9 mouse cellular contexts compared by ENCODE assay signal in the genomic region with DNA sequence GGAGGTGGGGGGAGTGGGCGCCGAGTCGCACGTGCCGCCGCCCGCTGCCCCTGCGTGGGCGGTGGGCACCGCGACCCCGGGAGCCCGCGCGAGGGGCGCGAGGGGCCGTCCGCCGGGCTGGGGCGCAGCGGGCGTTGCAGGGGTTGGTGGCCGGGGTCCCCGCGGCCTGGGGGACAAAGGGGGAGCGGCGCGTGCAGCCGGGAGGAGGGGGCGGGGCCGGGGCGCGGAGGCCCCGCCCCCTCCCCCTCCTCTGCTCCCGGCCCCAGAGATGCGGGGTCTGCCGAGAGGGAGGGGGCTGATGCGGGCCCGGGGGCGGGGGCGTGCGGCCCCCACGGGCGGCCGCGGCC. TPM values are rescaled to one million over a fixed set of nuclear protein-coding genes. Genes with fewer than 3 reads are reported as not detected.
DNase-seq lines count a peak whose midpoint lies in the region; ATAC-seq lines count a peak whose summit lies in the region.
"Had no signal": no experiment of that assay in that cellular context is flagged by ENCODE, and none has a peak within 500 bp of the region (broad histone marks: within the 10 kb centered on the region; RNA-seq: fewer than 3 reads in every experiment).

No protein-coding gene starts in this region.

- no peaks in the 10 kb centered on the region for H3K27me3 ChIP-seq in intestine, embryonic 14.5 days (replicated peaks; ENCODE audit: control insufficient read depth, insufficient read depth, low read length)
- H3K27me3 ChIP-seq in midbrain, embryonic 14.5 days (ENCODE audit: control insufficient read depth, insufficient read depth, low read length), result no peaks in the 10 kb centered on the region

- peak overlapping the region; percentile 83 for H3K4me2 ChIP-seq in intestine, embryonic 14.5 days (ENCODE audit: low read length)
- peak overlapping the region; percentile 97 for H3K4me2 ChIP-seq in midbrain, embryonic 14.5 days (ENCODE audit: low read length)

- DNase-seq in adrenal gland, postnatal 14 days, result peak; percentile 52
- DNase-seq in adrenal gland, postnatal 4 days (ENCODE audit: low spot score in 2 of 2), result no peak
- peak; percentile 42 for DNase-seq in right cerebral cortex, postnatal 14 days
- DNase-seq in right cerebral cortex, postnatal 36 days (ENCODE audit: low spot score in 2 of 2), result no peak
- DNase-seq in intestine, embryonic 14.5 days (ENCODE audit: low spot score), result no peak
- peak; percentile 81 for DNase-seq in midbrain, embryonic 14.5 days

- peaks cover 16% of the 10 kb centered on the region for H3K4me1 ChIP-seq in intestine, embryonic 14.5 days (replicated peaks; ENCODE audit: control insufficient read depth, insufficient read depth, low read length)
- peaks cover 34% of the 10 kb centered on the region for H3K4me1 ChIP-seq in midbrain, embryonic 14.5 days (ENCODE audit: control insufficient read depth, insufficient read depth, low read length)

- peak; percentile 5; the same call in 1 of the 2 replicates for ATAC-seq in intestine, embryonic 14.5 days (replicated peaks; ENCODE audit: low FRiP score, low TSS enrichment, low read depth)
- ATAC-seq in midbrain, embryonic 14.5 days (ENCODE audit: low FRiP score, low TSS enrichment), result peak; percentile 35
- ATAC-seq in frontal cortex, adult (ENCODE audit: low TSS enrichment), result no peak
- ATAC-seq in inflammation-experienced regulatory T-cells, adult 6 months, result no peak

- H3K4me3 ChIP-seq in intestine, embryonic 14.5 days (ENCODE audit: low read depth, low read length), result peak overlapping the region; percentile 95
- peak overlapping the region; percentile 90 for H3K4me3 ChIP-seq in midbrain, embryonic 14.5 days (replicated peaks; ENCODE audit: low read depth, low read length)

- peak overlapping the region; percentile 92 for H3K9ac ChIP-seq in intestine, embryonic 14.5 days (ENCODE audit: low read length)
- peak overlapping the region; percentile 96 for H3K9ac ChIP-seq in midbrain, embryonic 14.5 days (replicated peaks; ENCODE audit: low read length)

- H3K9me3 ChIP-seq in intestine, embryonic 14.5 days (ENCODE audit: control insufficient read depth, low read length), result no peaks in the 10 kb centered on the region
- H3K9me3 ChIP-seq in midbrain, embryonic 14.5 days (ENCODE audit: control insufficient read depth, low read length), result no peaks in the 10 kb centered on the region

- peak overlapping the region; percentile 93 for H3K27ac ChIP-seq in intestine, embryonic 14.5 days (ENCODE audit: low read depth)
- peak overlapping the region; percentile 98 for H3K27ac ChIP-seq in midbrain, embryonic 14.5 days (replicated peaks; ENCODE audit: low read depth, low read length)

- peaks cover 29% of the 10 kb centered on the region for H3K36me3 ChIP-seq in intestine, embryonic 14.5 days (ENCODE audit: control insufficient read depth, insufficient read depth, low read length)
- H3K36me3 ChIP-seq in midbrain, embryonic 14.5 days (ENCODE audit: control insufficient read depth, insufficient read depth, low read length), result peaks cover 31% of the 10 kb centered on the region

- WGBS in intestine, embryonic 14.5 days, result 0% methylated on average over 8 of the region's 47 CpGs
- WGBS in midbrain, embryonic 14.5 days, result 0% methylated on average over 14 of the region's 47 CpGs

RNA-seq across cellular contexts. Expression of gene Ehmt2, which starts 0.4 kb away (rescaled TPM):
- total RNA-seq in adrenal gland, postnatal 14 days (2021), result 112 and 134 TPM in 2 replicates
- 100 to 1,000 TPM; 214 to 215 TPM for total RNA-seq in adrenal gland, postnatal 4 days (2021)
- 73.4 and 75.2 TPM in 2 replicates for polyA plus RNA-seq in intestine, embryonic 14.5 days (2014; fragmentation: Nextera tagmentation; extraction: Ambion mirVana)
- 91.6 and 97.0 TPM in 2 replicates for polyA plus RNA-seq in midbrain, embryonic 14.5 days (2014; fragmentation: Nextera tagmentation; extraction: Ambion mirVana)
- 10 to 100 TPM; 27.1 to 32.6 (median 29.4) TPM for polyA plus RNA-seq in inflammation-experienced regulatory T-cells, adult 6 months (2017; shearing (Covaris generic))

RNA-seq across cellular contexts. Expression of gene C2, which starts 0.6 kb away (rescaled TPM):
- total RNA-seq in adrenal gland, postnatal 14 days (2021), result 43.2 and 54.5 TPM in 2 replicates
- 10 to 100 TPM; 39.5 to 50.3 TPM for total RNA-seq in adrenal gland, postnatal 4 days (2021)
- polyA plus RNA-seq in intestine, embryonic 14.5 days (2014; fragmentation: Nextera tagmentation; extraction: Ambion mirVana), result 6.8 and 7.5 TPM in 2 replicates
- polyA plus RNA-seq in midbrain, embryonic 14.5 days (2014; fragmentation: Nextera tagmentation; extraction: Ambion mirVana), result 2.1 and 3.6 TPM in 2 replicates
- 1 to 10 TPM in 1 of 3 experiments, not detected in 2; 1.4 TPM for polyA plus RNA-seq in inflammation-experienced regulatory T-cells, adult 6 months (2017; shearing (Covaris generic))
- total RNA-seq: hematopoietic stem cell, adult 5-6 weeks had no signal

RNA-seq across cellular contexts. Expression of gene Slc44a4, which starts 15.6 kb away (rescaled TPM):
- 1.5 and 1.7 TPM in 2 replicates for total RNA-seq in adrenal gland, postnatal 14 days (2021)
- total RNA-seq in adrenal gland, postnatal 4 days (2021), result 1 to 10 TPM in 1 of 2 experiments, under 1 TPM in 1; 0.93 to 3.8 TPM
- 25.4 and 28.4 TPM in 2 replicates for polyA plus RNA-seq in intestine, embryonic 14.5 days (2014; fragmentation: Nextera tagmentation; extraction: Ambion mirVana)
- polyA plus RNA-seq in midbrain, embryonic 14.5 days (2014; fragmentation: Nextera tagmentation; extraction: Ambion mirVana), result not detected in 2 replicates
- polyA plus RNA-seq in inflammation-experienced regulatory T-cells, adult 6 months (2017; shearing (Covaris generic)), result not detected
- total RNA-seq: hematopoietic stem cell, adult 5-6 weeks had no signal

RNA-seq across cellular contexts. Expression of gene Gm20547, which starts 16.8 kb away (rescaled TPM):
- total RNA-seq in adrenal gland, postnatal 14 days (2021), result not detected in 2 replicates
- not detected for total RNA-seq in adrenal gland, postnatal 4 days (2021)
- polyA plus RNA-seq in intestine, embryonic 14.5 days (2014; fragmentation: Nextera tagmentation; extraction: Ambion mirVana), result not detected in 2 replicates
- not detected in 2 replicates for polyA plus RNA-seq in midbrain, embryonic 14.5 days (2014; fragmentation: Nextera tagmentation; extraction: Ambion mirVana)
- under 1 TPM in 1 of 3 experiments, not detected in 2; 0.26 TPM for polyA plus RNA-seq in inflammation-experienced regulatory T-cells, adult 6 months (2017; shearing (Covaris generic))
- total RNA-seq: hematopoietic stem cell, adult 5-6 weeks had no signal

RNA-seq across cellular contexts. Expression of gene Zbtb12, which starts 19.4 kb away (rescaled TPM):
- total RNA-seq in adrenal gland, postnatal 14 days (2021), result 13.8 and 15.2 TPM in 2 replicates
- 10 to 100 TPM; 23.6 to 26.2 TPM for total RNA-seq in adrenal gland, postnatal 4 days (2021)
- 1.4 and 1.6 TPM in 2 replicates for polyA plus RNA-seq in intestine, embryonic 14.5 days (2014; fragmentation: Nextera tagmentation; extraction: Ambion mirVana)
- polyA plus RNA-seq in midbrain, embryonic 14.5 days (2014; fragmentation: Nextera tagmentation; extraction: Ambion mirVana), result 3.0 and 6.8 TPM in 2 replicates
- polyA plus RNA-seq in inflammation-experienced regulatory T-cells, adult 6 months (2017; shearing (Covaris generic)), result not detected

Comparison
In these comparisons a context has a peak if more than half of its experiments do, and no peak if none do; other contexts are left out.
1. DNase-seq: peak in adrenal gland, postnatal 14 days (single experiment), right cerebral cortex, postnatal 14 days (single experiment) and midbrain, embryonic 14.5 days (single experiment); none in adrenal gland, postnatal 4 days (0 of 2), right cerebral cortex, postnatal 36 days (0 of 2) and intestine, embryonic 14.5 days (single experiment).
2. ATAC-seq: peak in intestine, embryonic 14.5 days (single experiment) and midbrain, embryonic 14.5 days (single experiment); none in frontal cortex, adult (single experiment) and inflammation-experienced regulatory T-cells, adult 6 months (single experiment).
3. RNA of gene Slc44a4, which starts 15.6 kb away (polyA plus RNA-seq): 25.4 to 28.4 TPM in intestine, embryonic 14.5 days; not detected in midbrain, embryonic 14.5 days and not detected in inflammation-experienced regulatory T-cells, adult 6 months; every median in the first group is over 10 times any median in the second.